Mouse (Mus musculus): ENCODE measurements around the gene C2cd5.

C2cd5 gene

DNA sequence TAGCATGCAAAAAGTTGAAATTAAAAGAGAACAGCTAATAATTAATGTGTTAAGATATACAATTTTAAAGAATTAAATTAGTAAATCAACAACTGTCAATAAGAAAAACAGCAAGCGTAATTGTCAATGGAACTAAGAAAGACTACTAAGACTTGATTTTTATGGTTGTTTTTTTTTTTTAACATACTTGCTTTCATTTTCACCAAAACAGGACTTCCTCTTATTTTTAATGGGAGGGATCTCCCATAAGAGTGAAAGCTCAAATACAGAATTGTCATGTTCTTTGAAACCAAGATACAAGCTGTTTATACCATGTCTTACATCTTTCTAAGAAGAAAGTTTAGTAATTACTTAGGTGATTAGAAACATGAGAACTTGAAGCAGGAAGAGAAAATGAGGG lies 26.0 kb downstream of the C2cd5 start:
- intact Hi-C loops (cut with DNase I) = no loop called here

DNA sequence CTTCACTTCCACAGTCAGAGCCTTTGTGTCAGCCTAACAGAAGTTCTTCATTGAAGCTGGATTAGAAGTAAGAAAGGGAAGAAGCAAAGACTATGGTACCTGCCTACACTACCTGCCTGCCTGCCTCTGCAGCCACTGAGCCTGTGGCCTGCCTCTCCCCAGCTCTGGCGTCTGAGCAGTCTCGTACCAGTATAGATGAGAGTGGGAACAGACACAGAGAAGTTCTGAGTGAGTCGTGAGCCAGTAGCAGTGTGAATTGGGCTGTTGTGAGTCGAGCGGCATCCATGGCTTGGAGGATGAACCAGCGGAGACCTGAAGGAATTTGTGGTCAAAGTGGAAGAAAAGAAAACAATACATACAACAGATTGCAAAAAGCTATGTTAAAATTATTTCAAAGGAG lies 26.5 kb downstream of the C2cd5 start:
- intact Hi-C loops (cut with DNase I) = no loop called here

DNA sequence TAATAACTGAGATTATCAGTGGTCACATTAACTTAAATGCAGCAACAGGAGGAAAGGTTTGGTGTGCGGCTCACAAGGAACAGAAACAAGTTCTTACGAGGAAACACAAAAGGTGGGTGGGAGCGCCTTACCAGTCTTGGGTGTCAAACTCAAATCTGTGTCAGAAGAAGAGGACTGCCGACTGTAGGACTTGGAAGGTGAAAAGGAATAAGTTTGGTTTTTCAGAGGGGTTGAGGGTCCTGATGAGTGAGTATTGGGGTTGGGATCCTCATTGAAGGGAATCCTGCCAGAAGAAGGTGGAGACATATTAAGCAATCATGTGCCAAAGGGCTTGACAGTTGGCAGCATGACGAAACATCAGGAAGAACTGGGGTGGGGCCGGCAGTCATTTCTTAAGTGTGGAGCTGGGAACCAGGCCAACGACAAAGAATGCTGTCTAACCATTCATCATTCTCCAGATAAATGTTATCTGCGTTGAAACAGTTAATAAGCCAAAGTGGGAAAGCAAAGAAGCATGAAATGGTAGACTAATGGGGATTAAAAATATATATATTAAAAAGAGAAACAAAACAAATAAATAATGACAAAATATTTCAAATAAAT lies 27.4 kb downstream of the C2cd5 start:
- intact Hi-C loops (cut with DNase I) = no loop called here

DNA sequence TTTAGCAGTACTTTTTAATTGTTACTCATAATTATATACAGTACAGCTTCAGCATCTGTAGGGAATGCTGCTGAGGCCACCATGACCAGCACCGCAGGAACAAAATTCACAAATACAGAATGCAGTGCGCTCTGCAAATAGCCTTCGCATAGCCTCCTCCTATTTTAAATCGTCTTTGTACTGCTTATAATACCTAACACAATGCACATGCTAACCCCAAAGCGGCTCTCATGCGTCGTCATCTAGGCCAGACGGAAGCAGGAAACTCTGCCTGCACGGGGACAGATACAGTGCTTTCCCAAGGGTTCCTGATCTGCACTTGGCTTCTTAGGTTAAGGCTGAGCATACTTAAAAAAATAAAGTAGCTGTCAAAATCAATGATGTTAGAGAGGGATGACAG lies 29.2 kb downstream of the C2cd5 start:
- intact Hi-C loops (cut with DNase I) = no loop called here

DNA sequence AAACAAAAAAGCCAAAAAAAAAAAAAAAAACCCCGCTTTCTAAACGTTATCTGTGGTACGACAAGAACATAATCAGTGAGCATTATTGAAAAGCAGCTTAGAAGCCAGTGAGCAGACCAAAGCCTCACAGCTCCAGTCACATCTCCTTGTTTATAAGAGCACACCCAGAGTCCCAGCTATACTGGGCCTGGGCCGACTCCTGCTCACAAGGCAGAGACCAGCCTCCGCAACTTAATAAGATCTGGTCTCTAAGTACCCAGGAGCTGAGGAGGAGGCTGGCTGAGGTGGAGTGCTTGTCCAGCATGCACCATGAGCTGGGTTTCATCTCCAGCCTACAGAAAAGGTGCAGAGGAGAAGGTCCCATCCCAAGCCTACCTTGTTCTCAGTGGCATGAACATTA lies 29.9 kb downstream of the C2cd5 start:
- intact Hi-C loops (cut with DNase I) = no loop called here

DNA sequence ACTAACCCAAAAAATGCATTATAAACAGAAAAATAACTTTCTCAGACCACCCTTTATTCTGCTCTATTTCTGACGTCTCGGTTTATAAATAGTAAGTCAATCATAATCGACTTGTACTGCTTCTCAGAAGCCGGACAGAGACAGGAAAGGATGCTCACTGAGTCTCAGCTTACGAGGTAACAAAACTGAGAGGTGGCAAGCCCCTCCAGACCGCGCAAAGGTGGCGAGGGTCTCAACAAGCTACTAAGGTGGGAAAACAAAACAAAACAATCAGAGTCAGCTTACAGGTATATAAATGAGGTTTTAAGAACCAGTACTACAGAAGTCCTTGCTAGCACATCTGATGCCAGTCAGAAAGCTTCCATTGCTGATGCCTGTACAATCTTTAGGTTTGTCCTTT lies 30.3 kb downstream of the C2cd5 start:
- intact Hi-C loops (cut with DNase I) = no loop called here

DNA sequence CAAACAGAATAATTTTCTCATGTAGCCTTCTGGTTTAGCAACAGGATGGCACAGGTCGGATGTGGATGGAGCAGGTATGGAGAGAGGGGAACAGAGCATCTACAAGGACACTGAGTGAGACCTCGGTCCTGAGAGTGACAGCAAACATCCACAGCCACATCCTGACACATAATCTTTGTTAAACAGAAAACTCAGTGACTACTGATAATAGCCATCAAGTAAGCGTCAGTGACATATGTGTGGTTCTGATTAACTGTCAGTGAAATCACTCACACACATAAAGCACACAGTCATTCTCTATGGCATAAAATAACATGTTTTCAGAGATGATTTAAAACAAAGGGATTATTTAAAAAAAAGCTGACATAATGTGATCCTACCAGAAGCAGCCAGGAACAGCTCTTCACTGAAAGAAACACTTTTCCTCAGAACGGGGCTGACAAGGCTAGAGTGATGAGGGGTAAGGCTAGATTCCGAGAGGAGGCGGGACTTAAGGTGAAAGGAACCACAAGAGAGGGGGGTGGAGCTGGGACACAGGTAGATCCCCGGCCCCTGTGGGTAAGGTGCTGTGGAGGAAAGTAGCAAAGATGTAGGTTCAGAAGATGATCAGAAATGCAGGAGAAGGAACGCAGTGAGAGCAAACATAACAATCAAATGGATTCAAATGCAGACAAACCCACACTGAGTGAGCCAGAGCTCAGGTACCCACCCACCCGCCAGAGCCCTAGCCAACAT lies 31.6 kb downstream of the C2cd5 start:
- intact Hi-C loops (cut with DNase I) = no loop called here

DNA sequence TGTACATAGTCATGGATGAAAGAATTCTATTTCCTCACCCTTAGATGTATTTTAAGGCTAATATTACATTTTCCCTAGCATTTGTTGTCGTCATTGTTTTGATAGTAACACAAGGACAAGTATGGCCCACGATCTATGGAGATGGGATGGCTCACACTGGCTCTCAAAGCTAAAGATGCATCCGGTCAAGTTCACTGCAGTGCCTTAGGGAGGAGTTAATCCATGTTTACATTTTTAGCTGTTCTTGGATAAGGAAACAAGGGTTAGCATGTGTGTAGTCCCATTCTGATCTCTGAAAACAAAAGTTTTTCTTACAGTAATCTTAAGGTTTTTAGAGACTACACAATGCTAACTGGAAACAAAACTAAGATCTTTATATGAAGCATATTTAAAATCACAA lies 32.3 kb downstream of the C2cd5 start:
- intact Hi-C loops (cut with DNase I) = no loop called here

DNA sequence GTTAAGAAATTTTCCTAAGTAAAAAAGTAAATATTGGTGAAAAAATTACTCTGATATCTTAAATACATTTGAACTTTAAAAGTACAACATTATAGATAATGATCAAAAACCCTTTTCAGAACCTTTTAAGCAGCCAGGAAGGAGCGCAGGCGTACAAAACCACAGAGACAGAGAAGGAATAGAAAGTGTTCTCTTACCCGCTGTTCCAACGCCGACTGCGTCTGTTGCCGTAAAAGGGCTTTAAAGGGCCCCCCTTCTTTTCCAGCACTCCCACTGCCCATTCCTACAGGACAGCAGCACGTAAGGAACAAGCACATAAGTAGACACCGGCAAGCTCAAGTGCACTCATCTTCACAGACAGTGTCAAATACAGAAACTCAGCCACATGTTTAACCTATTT lies 33.1 kb downstream of the C2cd5 start:
- intact Hi-C loops (cut with DNase I) = no loop called here

DNA sequence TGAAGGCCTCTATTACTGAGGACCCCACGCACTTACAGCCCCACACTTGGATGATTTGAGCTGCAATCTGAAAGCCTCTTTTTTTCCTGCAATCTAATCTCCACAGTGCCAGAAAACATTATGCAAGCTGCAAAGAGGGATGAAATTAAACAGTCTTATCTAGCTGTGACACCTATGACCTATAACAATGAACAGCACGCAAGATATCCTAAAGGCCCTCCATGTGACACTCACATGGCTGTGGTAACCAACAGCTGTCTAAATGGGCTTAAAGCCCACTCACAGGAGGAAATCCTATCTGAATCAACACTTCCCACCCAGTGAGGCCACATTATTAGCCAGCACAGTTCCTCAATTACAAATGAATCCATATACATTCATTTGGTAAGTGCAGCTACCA lies 35.9 kb downstream of the C2cd5 start:
- intact Hi-C loops (cut with DNase I) = no loop called here

DNA sequence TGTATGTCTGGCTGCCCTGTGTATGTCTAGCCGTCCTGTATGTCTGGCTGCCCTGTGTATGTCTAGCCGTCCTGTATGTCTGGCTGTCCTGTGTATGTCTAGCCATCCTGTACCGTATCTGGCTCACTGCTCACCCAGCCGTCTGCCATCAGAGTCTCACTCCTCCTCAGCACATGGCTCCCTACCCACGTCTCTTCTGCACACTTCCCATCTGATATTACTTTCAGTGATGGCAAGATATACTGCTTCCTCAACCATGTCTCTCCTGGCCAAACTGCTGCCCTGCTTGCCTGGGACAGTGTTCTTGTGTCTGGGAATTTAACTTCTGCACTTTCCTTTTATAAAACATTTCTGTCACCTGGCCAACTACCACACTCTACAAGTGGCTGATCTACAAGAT lies 42.3 kb downstream of the C2cd5 start:
- intact Hi-C loops (cut with DNase I) = no loop called here

DNA sequence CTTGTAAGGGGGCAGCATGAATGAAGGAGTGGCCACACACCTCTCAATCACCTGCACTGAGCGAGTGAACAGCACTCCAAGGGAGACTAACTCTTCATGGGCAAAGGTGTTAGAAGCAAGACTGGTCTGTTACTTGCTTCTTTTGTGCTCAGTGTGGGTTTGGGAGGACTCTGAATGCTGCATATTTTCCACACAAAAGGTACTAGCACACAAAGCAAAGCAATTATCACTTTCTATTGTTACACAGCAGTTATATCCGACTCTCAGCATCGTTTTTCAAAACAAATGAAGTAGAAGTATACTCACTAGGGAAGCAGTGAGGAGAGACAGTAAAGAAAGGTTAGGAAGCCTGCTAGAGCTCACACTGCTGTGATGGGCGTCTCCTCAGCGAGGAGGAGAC lies 48.4 kb downstream of the C2cd5 start:
- intact Hi-C loops (cut with DNase I) = no loop called here

DNA sequence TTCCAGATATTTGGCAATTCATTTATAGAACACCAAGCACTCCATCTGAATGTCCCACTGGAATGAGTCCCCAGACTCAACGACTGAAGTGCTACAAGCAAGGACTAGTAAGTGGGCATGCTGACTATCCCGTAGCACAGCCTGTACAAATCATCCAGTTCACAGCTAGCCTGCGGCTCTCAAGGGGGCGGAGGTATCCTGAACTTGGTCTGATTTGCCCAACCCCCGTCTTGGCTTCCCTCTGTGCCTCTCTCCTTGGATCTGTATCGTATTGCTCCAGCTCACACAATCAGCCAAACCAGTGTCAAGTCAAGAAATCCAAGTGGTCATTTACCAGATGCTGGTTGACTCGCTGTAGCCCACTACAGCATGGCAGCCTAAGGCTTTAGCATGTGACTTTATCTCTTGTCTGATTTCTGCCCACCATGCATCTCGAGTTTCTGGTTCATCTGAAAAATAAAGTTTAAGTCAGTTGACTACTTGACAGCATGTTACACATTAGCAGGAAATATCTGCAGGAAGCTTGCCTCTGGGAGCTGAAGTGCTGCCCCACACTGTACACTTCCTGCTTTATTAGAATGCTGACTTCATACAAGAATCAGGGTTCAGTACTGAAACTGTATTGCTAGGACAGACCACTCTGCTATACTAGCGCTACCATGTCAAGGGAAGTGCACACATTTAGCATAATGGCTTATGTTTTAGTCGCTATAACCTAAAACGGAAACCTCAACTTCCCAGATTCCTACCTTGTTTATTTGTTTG lies 50.0 kb downstream of the C2cd5 start:
- intact Hi-C loops (cut with DNase I) = no loop called here

DNA sequence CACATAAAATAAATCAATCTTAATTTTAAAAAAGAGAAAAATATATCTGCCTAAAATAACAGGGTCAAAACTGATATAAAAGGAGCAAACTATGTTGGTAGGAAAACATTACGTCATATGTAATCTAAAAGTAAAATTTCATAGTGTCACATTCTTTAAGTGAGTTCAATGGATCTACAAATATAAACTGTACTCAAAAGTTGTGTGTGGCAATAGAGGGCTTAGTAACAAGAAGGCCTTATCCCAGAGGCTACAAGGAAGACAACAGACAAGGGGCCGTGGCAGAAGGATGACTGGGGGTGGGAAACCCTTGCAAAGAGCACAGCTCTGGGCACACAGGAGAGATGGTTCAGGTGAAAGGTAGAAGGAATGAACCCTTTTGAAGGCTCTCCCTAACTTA lies 50.8 kb downstream of the C2cd5 start:
- intact Hi-C loops (cut with DNase I) = no loop called here

DNA sequence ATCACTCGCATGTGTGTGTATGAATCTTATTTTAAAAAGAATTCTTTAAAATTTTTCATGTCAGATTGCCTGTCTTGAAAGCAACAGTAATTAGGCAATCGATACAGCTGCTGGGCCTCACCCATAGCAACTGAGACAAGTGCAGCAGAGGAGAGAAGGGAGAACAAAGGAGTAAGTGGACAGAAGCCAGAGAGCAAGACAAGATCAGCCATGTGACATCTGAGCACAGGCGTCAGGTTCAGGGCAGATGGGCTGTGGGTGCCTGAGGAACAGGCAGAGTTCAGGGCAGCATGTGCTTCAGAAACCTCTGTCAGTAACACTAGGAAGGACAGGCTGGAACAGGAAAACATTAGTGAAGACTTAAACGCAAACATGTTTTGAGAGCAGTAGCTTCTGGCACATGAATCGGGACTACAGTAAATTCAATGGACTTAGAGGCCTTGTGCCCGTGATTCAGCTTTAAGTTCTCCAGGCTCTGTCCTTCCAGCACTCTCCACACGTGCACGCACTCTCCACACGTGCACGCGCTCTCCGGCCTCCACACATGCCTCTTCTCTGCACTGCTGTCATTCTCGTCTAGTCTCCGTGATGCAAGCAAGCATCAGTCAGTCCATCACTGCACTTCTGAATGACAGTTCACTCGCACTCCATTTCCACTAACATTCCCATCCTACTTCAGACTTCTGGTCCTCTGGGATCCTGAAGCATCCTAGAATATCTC lies 52.2 kb downstream of the C2cd5 start:
- intact Hi-C loops (cut with DNase I) = no loop called here

DNA sequence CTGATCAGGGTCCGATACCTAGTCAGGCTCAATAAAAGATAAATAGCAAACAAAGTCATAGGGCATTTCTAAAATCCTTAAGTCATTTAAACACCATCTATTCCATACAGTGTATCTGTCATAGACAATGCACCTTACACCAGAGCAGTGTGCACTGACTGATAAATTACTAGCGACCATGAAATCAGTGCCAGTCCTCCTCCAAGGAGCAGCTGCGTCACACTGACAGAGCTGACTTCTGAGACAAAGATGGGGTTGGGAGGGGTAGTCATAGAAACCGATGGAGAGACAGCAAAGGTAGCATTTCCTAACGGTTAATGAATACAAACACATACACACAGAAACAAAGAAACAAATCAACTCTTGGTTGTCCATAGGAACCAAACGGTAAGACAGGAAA lies 58.4 kb downstream of the C2cd5 start:
- intact Hi-C loops (cut with DNase I) = no loop called here

DNA sequence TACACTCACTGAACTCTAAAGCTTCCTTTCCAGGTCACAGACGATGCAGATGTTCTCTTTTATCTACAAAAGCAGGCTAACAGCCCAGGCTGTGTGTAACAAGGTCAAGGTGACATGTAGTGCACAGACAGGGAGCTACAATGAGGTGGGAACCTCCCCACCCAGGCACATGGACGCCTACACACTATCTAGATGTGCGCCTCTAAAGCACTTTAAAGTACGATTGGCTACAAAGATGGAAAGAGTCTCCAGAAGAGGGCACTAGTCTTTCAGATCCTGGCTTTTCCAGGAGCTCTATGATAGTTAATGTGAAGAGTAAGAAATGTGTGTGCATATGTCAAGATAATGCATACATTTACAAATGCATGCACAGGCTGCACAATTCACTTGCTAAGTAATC lies 64.7 kb downstream of the C2cd5 start:
- intact Hi-C loops (cut with DNase I) = loop anchor here (5.0 kb wide), 1 partner anchor 142 kb away; no protein-coding TSS in a partner anchor

DNA sequence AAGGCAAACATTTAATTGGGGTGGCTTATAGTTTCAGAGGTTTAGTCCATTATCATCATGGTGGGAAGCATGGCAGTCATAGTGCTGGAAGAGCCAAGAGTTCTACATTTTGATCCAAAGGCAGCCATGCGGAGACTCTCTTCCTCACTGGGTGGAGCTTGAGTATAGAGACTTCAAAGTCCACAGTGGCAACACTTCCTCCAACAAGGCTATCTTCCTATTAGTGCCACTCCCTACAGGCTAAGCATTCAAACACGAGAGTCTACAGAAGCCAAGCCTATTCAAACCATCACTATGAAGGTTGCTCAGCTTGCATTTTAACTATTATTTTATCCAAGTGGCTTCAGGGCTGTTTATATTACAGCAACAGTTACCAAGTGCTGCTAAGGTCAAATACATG lies 65.4 kb downstream of the C2cd5 start:
- intact Hi-C loops (cut with DNase I) = no loop called here

DNA sequence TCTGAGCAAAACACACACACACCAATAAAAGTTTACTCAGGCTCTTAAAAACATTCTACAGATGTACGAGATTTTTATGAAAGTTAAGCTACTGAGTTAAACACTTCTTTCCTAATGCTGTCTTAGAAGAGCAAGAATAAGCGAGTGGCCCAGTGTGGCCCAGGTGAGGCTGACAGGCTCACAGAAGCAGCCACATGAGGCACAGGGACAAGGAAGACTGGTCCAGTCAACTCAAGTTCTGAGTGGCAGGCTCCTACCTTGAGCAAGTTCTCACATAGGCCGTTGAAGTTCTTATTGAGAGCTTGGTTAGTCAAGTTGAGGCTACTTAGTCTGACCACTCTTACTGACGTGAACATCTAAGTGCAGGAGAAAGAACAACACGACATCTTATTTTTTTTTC lies 69.4 kb downstream of the C2cd5 start:
- intact Hi-C loops (cut with DNase I) = no loop called here

DNA sequence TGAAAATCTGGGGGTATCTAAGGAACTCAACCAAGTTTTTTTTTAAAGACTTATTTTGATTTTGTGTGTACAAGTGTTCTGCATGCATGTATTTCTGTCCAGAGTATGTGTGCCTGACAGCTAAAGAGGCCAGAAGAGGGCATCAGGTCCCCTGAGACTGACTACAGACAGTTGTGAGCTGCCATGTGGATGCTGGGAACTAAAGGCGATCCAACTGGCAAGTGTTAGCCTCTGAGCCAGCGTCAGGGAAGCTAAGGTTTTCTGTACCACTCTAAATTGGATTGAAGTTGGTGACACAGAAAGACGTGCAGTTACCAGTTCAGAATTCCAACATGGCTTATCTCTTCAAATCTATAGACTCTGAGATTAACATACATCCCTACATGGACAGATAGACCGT lies 72.0 kb downstream of the C2cd5 start:
- intact Hi-C loops (cut with DNase I) = no loop called here

DNA sequence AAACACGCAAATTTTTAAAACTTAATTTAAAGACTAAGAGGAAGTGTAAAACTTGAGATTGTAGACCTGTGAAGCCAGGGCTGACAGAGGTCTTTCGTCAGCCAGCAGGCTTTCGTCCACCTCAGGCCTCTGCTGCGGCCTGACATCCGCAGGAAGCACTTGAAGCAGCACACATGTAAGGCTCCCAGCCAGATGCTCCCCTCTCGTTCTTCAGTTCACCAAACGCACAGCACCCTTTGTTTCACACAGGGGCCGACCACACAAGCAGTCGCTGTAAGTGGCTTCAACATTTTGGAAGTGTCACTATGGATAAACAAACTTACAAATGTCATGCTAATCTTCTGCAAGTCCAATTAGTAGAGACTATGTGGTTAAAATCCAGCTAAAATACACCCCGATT lies 72.5 kb downstream of the C2cd5 start:
- intact Hi-C loops (cut with DNase I) = no loop called here

DNA sequence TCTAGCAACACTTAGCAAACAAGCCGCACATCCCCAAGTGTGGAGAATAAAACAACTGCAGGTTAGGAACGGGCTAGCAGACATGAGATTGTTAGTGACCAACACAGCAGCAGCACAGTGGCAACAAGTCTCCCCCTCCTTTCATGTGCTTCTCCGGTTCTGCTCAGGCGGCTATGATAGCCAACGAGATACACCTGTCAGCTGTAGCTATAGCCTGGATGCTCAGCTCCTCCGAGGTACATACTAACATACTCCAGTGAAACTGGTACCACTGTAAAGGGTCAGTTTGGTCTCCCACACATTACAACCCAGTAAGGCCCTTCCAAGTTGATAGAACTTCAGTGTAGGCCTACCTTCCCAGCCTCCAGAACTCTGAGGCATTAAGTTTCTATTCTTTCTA lies 76.2 kb downstream of the C2cd5 start:
- intact Hi-C loops (cut with DNase I) = no loop called here

All from adrenal gland (tissue).